8 mouse cellular contexts compared by ENCODE assay signal in genomic region chr2:24960910-24961309, GRCm38 (mm10). TPM values are rescaled to one million over a fixed set of nuclear protein-coding genes. Genes with fewer than 3 reads are reported as not detected.
DNase-seq lines count a peak whose midpoint lies in the region; ATAC-seq and TF ChIP-seq lines count a peak whose summit lies in the region.

No protein-coding gene starts in this region.

- H3K79me2 ChIP-seq in C2C12 (ENCODE audit: control insufficient read depth, insufficient read depth), result peaks cover 11% of the 10 kb centered on the region

- TF ChIP-seq EP300 in stomach, postnatal 0 days (optimal IDR thresholded peaks at IDR 0.05), result no peak

- no peak overlapping the region for H3K4me3 ChIP-seq in hindbrain, embryonic 10.5 days
- no peak overlapping the region for H3K4me3 ChIP-seq in hindbrain, embryonic 13.5 days
- H3K4me3 ChIP-seq in C2C12 (ENCODE audit: insufficient read depth, poor library complexity, severe bottlenecking), result no peak overlapping the region
- H3K4me3 ChIP-seq in kidney, postnatal 0 days (replicated peaks; ENCODE audit: low read depth, low read length), result no peak overlapping the region
- H3K4me3 ChIP-seq in stomach, postnatal 0 days (ENCODE audit: low read depth, low read length), result no peak overlapping the region

- H3K79me3 ChIP-seq in C2C12 (ENCODE audit: low read depth), result peaks cover 4% of the 10 kb centered on the region

- no peaks in the 10 kb centered on the region for H3K9me3 ChIP-seq in hindbrain, embryonic 10.5 days
- H3K9me3 ChIP-seq in hindbrain, embryonic 13.5 days, result no peaks in the 10 kb centered on the region
- H3K9me3 ChIP-seq in kidney, postnatal 0 days (replicated peaks; ENCODE audit: low read length), result no peaks in the 10 kb centered on the region
- H3K9me3 ChIP-seq in stomach, postnatal 0 days (ENCODE audit: control insufficient read depth, low read length), result no peaks in the 10 kb centered on the region

- no peak overlapping the region for H3K4me2 ChIP-seq in hindbrain, embryonic 13.5 days
- no peak overlapping the region for H3K4me2 ChIP-seq in kidney, postnatal 0 days (ENCODE audit: low read length)
- no peak overlapping the region for H3K4me2 ChIP-seq in stomach, postnatal 0 days (replicated peaks; ENCODE audit: low read depth)

- peaks cover 79% of the 10 kb centered on the region for H3K36me3 ChIP-seq in hindbrain, embryonic 10.5 days
- H3K36me3 ChIP-seq in hindbrain, embryonic 13.5 days, result peaks cover 61% of the 10 kb centered on the region
- H3K36me3 ChIP-seq in C2C12 (ENCODE audit: control insufficient read depth, insufficient read depth), result peaks cover 56% of the 10 kb centered on the region
- peaks cover 31% of the 10 kb centered on the region; the same call in 1 of the 2 replicates for H3K36me3 ChIP-seq in kidney, postnatal 0 days (ENCODE audit: insufficient read depth, low read length)
- 0 out of 2 replicates have a peak, but pooled peaks cover 4% of the 10 kb centered on the region for H3K36me3 ChIP-seq in stomach, postnatal 0 days (ENCODE audit: control insufficient read depth, insufficient read depth, low read length)

- TF ChIP-seq CTCF in C2C12 (IDR thresholded peaks at IDR 0.05; ENCODE audit: control insufficient read depth, insufficient read depth, insufficient read length), result peak; percentile 52
- TF ChIP-seq CTCF in kidney, postnatal 0 days (IDR thresholded peaks at IDR 0.05; ENCODE audit: low read depth), result peak; percentile 80
- TF ChIP-seq CTCF in stomach, postnatal 0 days (IDR thresholded peaks at IDR 0.05; ENCODE audit: low read depth), result peak; percentile 76

- H3K27ac ChIP-seq in hindbrain, embryonic 10.5 days, result no peak overlapping the region
- no peak overlapping the region for H3K27ac ChIP-seq in hindbrain, embryonic 13.5 days
- no peak overlapping the region for H3K27ac ChIP-seq in kidney, postnatal 0 days
- H3K27ac ChIP-seq in stomach, postnatal 0 days (replicated peaks), result no peak overlapping the region

- no peaks in the 10 kb centered on the region for H3K27me3 ChIP-seq in hindbrain, embryonic 10.5 days (ENCODE audit: insufficient read depth, poor library complexity, severe bottlenecking)
- H3K27me3 ChIP-seq in hindbrain, embryonic 13.5 days, result no peaks in the 10 kb centered on the region
- no peaks in the 10 kb centered on the region for H3K27me3 ChIP-seq in C2C12 (ENCODE audit: control insufficient read depth, insufficient read depth, insufficient read length)
- no peaks in the 10 kb centered on the region for H3K27me3 ChIP-seq in kidney, postnatal 0 days (ENCODE audit: insufficient read depth, low read length)
- no peaks in the 10 kb centered on the region for H3K27me3 ChIP-seq in stomach, postnatal 0 days (ENCODE audit: control insufficient read depth, insufficient read depth, low read length)

- DNase-seq in hindbrain, embryonic 10.5 days (ENCODE audit: low spot score), result peak; percentile 34
- peak; percentile 40 for DNase-seq in adrenal gland, adult 8-10 months
- DNase-seq in kidney, postnatal 0 days (ENCODE audit: low spot score), result peak; percentile 67
- DNase-seq in stomach, postnatal 0 days (ENCODE audit: low spot score), result peak; percentile 56
- DNase-seq in left cerebral cortex, adult 11 months (ENCODE audit: low spot score), result no peak

- peaks cover 9% of the 10 kb centered on the region for H3K4me1 ChIP-seq in hindbrain, embryonic 10.5 days (replicated peaks)
- peaks cover 13% of the 10 kb centered on the region for H3K4me1 ChIP-seq in hindbrain, embryonic 13.5 days (replicated peaks)
- H3K4me1 ChIP-seq in kidney, postnatal 0 days (replicated peaks; ENCODE audit: insufficient read depth, low read length), result peaks cover 7% of the 10 kb centered on the region
- no peaks in the 10 kb centered on the region for H3K4me1 ChIP-seq in stomach, postnatal 0 days (replicated peaks; ENCODE audit: control insufficient read depth, insufficient read depth)

- 43% methylated on average over 3 of the region's 3 CpGs for WGBS in hindbrain, embryonic 10.5 days
- 34% methylated on average over 3 of the region's 3 CpGs for WGBS in hindbrain, embryonic 13.5 days
- WGBS in kidney, postnatal 0 days, result 27% methylated on average over 3 of the region's 3 CpGs
- 29% methylated on average over 3 of the region's 3 CpGs for WGBS in stomach, postnatal 0 days

- no peak for ATAC-seq in hindbrain, embryonic 13.5 days (ENCODE audit: low FRiP score)
- ATAC-seq in kidney, postnatal 0 days (replicated peaks; ENCODE audit: low FRiP score, low read depth), result 0 out of 2 replicates have a peak, but pooled peaks have one; percentile 35
- ATAC-seq in stomach, postnatal 0 days (ENCODE audit: low FRiP score, low TSS enrichment), result 0 out of 2 replicates have a peak, but pooled peaks have one; percentile 8
- ATAC-seq in erythroblast, adult 5-6 weeks (replicated peaks; ENCODE audit: low FRiP score, poor library complexity, severe bottlenecking), result no peak

- no peak overlapping the region for H3K9ac ChIP-seq in hindbrain, embryonic 13.5 days
- H3K9ac ChIP-seq in kidney, postnatal 0 days (ENCODE audit: low read depth, low read length), result no peak overlapping the region
- H3K9ac ChIP-seq in stomach, postnatal 0 days (ENCODE audit: low read length), result no peak overlapping the region

- H3ac ChIP-seq in C2C12 (ENCODE audit: control insufficient read depth, insufficient read length, low read depth), result no peak overlapping the region

TF ChIP-seq in C2C12, 6 proteins besides CTCF, POLR2A, EP300 and RAD21:
- TF ChIP-seq CEBPB (IDR thresholded peaks at IDR 0.05; ENCODE audit: low read depth) (no peak), FOSL1 (IDR thresholded peaks at IDR 0.05; ENCODE audit: insufficient read depth, low read length, poor library complexity, severe bottlenecking) (no peak), MYOD1 (IDR thresholded peaks at IDR 0.05; ENCODE audit: control insufficient read depth, insufficient read length, low read depth) (no peak), MAX (IDR thresholded peaks at IDR 0.05) (no peak), USF1 (IDR thresholded peaks at IDR 0.05; ENCODE audit: low read depth) (no peak), MYOG (IDR thresholded peaks at IDR 0.05; ENCODE audit: control insufficient read depth, extremely low read depth, insufficient read length) (no peak)

RNA-seq across cellular contexts. Expression of gene Dph7, which starts 1.3 kb away (rescaled TPM):
- 30.8 and 35.5 TPM in 2 replicates for polyA plus RNA-seq in hindbrain, embryonic 10.5 days (2016; fragmentation: Nextera tagmentation; extraction: Ambion mirVana)
- polyA plus RNA-seq in hindbrain, embryonic 13.5 days (2015; fragmentation: Nextera tagmentation; extraction: Ambion mirVana), result 36.0 and 38.1 TPM in 2 replicates
- 13.9 TPM for polyA plus RNA-seq in C2C12 (2012; fragmentation: generic; extraction: Trizol)
- total RNA-seq in adrenal gland, adult 8-10 months (2022), result 10 to 100 TPM; 11.5 to 24.2 (median 20.2) TPM
- polyA plus RNA-seq in kidney, postnatal 0 days (2015; fragmentation: Nextera tagmentation; extraction: Ambion mirVana), result 21.6 and 23.8 TPM in 2 replicates
- polyA plus RNA-seq in stomach, postnatal 0 days (2015; fragmentation: Nextera tagmentation; extraction: Ambion mirVana), result 12.1 TPM in 2 replicates
- total RNA-seq in erythroblast, adult 5-6 weeks (2015; ENCODE audit: low replicate concordance), result 4.2 and 7.1 TPM in 2 replicates
- 1.5 and 5.0 TPM in 2 replicates for total RNA-seq in erythroblast, adult 5-6 weeks (2017; ENCODE audit: low replicate concordance)

RNA-seq across cellular contexts. Expression of gene Zmynd19, which starts 11.3 kb away (rescaled TPM):
- polyA plus RNA-seq in hindbrain, embryonic 10.5 days (2016; fragmentation: Nextera tagmentation; extraction: Ambion mirVana), result 24.0 and 27.6 TPM in 2 replicates
- polyA plus RNA-seq in hindbrain, embryonic 13.5 days (2015; fragmentation: Nextera tagmentation; extraction: Ambion mirVana), result 16.0 and 17.7 TPM in 2 replicates
- polyA plus RNA-seq in C2C12 (2012; fragmentation: generic; extraction: Trizol), result 35.8 TPM
- total RNA-seq in adrenal gland, adult 8-10 months (2022), result 10 to 100 TPM; 20.5 to 30.3 (median 24.1) TPM
- polyA plus RNA-seq in kidney, postnatal 0 days (2015; fragmentation: Nextera tagmentation; extraction: Ambion mirVana), result 11.7 and 12.2 TPM in 2 replicates
- polyA plus RNA-seq in stomach, postnatal 0 days (2015; fragmentation: Nextera tagmentation; extraction: Ambion mirVana), result 7.1 and 7.8 TPM in 2 replicates
- total RNA-seq in erythroblast, adult 5-6 weeks (2015; ENCODE audit: low replicate concordance), result 1.3 and 2.9 TPM in 2 replicates
- total RNA-seq in erythroblast, adult 5-6 weeks (2017; ENCODE audit: low replicate concordance), result 9.6 and 15.9 TPM in 2 replicates

RNA-seq across cellular contexts. Expression of gene Mrpl41, which starts 14.0 kb away (rescaled TPM):
- 128 and 156 TPM in 2 replicates for polyA plus RNA-seq in hindbrain, embryonic 10.5 days (2016; fragmentation: Nextera tagmentation; extraction: Ambion mirVana)
- polyA plus RNA-seq in hindbrain, embryonic 13.5 days (2015; fragmentation: Nextera tagmentation; extraction: Ambion mirVana), result 171 and 181 TPM in 2 replicates
- 98.4 TPM for polyA plus RNA-seq in C2C12 (2012; fragmentation: generic; extraction: Trizol)
- total RNA-seq in adrenal gland, adult 8-10 months (2022), result 100 to 1,000 TPM in 1 of 4 experiments, 10 to 100 TPM in 3; 85.6 to 109 (median 86.5) TPM
- 153 and 157 TPM in 2 replicates for polyA plus RNA-seq in kidney, postnatal 0 days (2015; fragmentation: Nextera tagmentation; extraction: Ambion mirVana)
- 121 and 122 TPM in 2 replicates for polyA plus RNA-seq in stomach, postnatal 0 days (2015; fragmentation: Nextera tagmentation; extraction: Ambion mirVana)
- 17.6 and 33.6 TPM in 2 replicates for total RNA-seq in erythroblast, adult 5-6 weeks (2015; ENCODE audit: low replicate concordance)
- total RNA-seq in erythroblast, adult 5-6 weeks (2017; ENCODE audit: low replicate concordance), result 18.8 and 37.7 TPM in 2 replicates

RNA-seq across cellular contexts. Expression of gene Pnpla7, which starts 14.9 kb away (rescaled TPM):
- 3.9 and 5.3 TPM in 2 replicates for polyA plus RNA-seq in hindbrain, embryonic 10.5 days (2016; fragmentation: Nextera tagmentation; extraction: Ambion mirVana)
- 3.0 and 3.4 TPM in 2 replicates for polyA plus RNA-seq in hindbrain, embryonic 13.5 days (2015; fragmentation: Nextera tagmentation; extraction: Ambion mirVana)
- polyA plus RNA-seq in C2C12 (2012; fragmentation: generic; extraction: Trizol), result 3.8 TPM
- 10 to 100 TPM; 67.2 to 94.5 (median 71.2) TPM for total RNA-seq in adrenal gland, adult 8-10 months (2022)
- 6.1 and 8.3 TPM in 2 replicates for polyA plus RNA-seq in kidney, postnatal 0 days (2015; fragmentation: Nextera tagmentation; extraction: Ambion mirVana)
- 4.2 and 4.3 TPM in 2 replicates for polyA plus RNA-seq in stomach, postnatal 0 days (2015; fragmentation: Nextera tagmentation; extraction: Ambion mirVana)
- 24.8 and 46.6 TPM in 2 replicates for total RNA-seq in erythroblast, adult 5-6 weeks (2015; ENCODE audit: low replicate concordance)
- total RNA-seq in erythroblast, adult 5-6 weeks (2017; ENCODE audit: low replicate concordance), result 29.9 and 37.2 TPM in 2 replicates

RNA-seq across cellular contexts. Expression of gene Arrdc1, which starts 25.9 kb away (rescaled TPM):
- polyA plus RNA-seq in hindbrain, embryonic 10.5 days (2016; fragmentation: Nextera tagmentation; extraction: Ambion mirVana), result 19.4 and 20.6 TPM in 2 replicates
- 23.9 and 26.0 TPM in 2 replicates for polyA plus RNA-seq in hindbrain, embryonic 13.5 days (2015; fragmentation: Nextera tagmentation; extraction: Ambion mirVana)
- 6.6 TPM for polyA plus RNA-seq in C2C12 (2012; fragmentation: generic; extraction: Trizol)
- total RNA-seq in adrenal gland, adult 8-10 months (2022), result 10 to 100 TPM; 11.0 to 23.7 (median 18.1) TPM
- 66.3 and 72.3 TPM in 2 replicates for polyA plus RNA-seq in kidney, postnatal 0 days (2015; fragmentation: Nextera tagmentation; extraction: Ambion mirVana)
- 94.7 and 105 TPM in 2 replicates for polyA plus RNA-seq in stomach, postnatal 0 days (2015; fragmentation: Nextera tagmentation; extraction: Ambion mirVana)
- 16.1 and 19.6 TPM in 2 replicates for total RNA-seq in erythroblast, adult 5-6 weeks (2015; ENCODE audit: low replicate concordance)
- 15.5 and 18.7 TPM in 2 replicates for total RNA-seq in erythroblast, adult 5-6 weeks (2017; ENCODE audit: low replicate concordance)

Comparison
In these comparisons a context has a peak if more than half of its experiments do, and no peak if none do; other contexts are left out.
1. ATAC-seq: peak in kidney, postnatal 0 days (single experiment) and stomach, postnatal 0 days (single experiment); none in hindbrain, embryonic 13.5 days (single experiment) and erythroblast, adult 5-6 weeks (single experiment).
2. Peak in every context shown above with its lines, with median percentiles within 50 percentile points of each other: CTCF ChIP-seq.